Comparison of ENCODE assay signal across 9 mouse cellular contexts in the genomic region with DNA sequence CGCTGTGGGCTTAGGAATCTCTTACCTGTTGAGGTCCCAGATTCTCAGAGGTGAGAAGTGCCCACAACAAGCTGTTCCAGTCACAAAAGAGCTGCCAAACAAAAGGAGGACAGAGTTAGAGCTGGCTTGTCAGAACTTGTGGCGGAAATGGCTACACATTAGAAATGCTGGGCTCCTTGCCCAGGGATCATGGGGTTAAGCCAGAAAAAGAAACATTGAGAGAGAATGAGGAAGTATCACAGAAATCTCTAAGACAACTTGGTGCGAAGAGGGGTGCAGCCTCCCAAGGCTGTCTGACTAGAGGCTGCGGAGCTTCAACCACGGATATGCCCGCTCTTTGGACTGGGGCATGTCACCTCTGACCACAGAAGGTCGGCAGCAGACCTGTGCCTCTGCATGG. TPM values are rescaled to one million over a fixed set of nuclear protein-coding genes. Genes with fewer than 3 reads are reported as not detected.
DNase-seq lines count a peak whose midpoint lies in the region; ATAC-seq and TF ChIP-seq lines count a peak whose summit lies in the region.
"Had no signal": no experiment of that assay in that cellular context is flagged by ENCODE, and none has a peak within 500 bp of the region (broad histone marks: within the 10 kb centered on the region; RNA-seq: fewer than 3 reads in every experiment).

No protein-coding gene starts in this region.

- no peaks in the 10 kb centered on the region for H3K9me3 ChIP-seq in kidney, embryonic 14.5 days (ENCODE audit: control insufficient read depth, low read length)
- H3K9me3 ChIP-seq in hindbrain, embryonic 14.5 days (ENCODE audit: control insufficient read depth, low read length), result no peaks in the 10 kb centered on the region
- H3K9me3 ChIP-seq: midbrain, embryonic 12.5 days had no signal

- no peak for ATAC-seq in kidney, embryonic 14.5 days (ENCODE audit: low FRiP score, low TSS enrichment)
- no peak for ATAC-seq in hindbrain, embryonic 14.5 days (ENCODE audit: low FRiP score)
- ATAC-seq in CD4-positive, CD25-positive, alpha-beta regulatory T cell, adult 4 months, result no peak

- no peak for TF ChIP-seq CTCF in bone marrow, adult 2 months (IDR thresholded peaks at IDR 0.05; ENCODE audit: control insufficient read depth, insufficient read depth, low read length)

- H3K27ac ChIP-seq in kidney, embryonic 14.5 days (ENCODE audit: low read depth, low read length), result no peak overlapping the region
- peak overlapping the region; percentile 35; the same call in 1 of the 2 replicates for H3K27ac ChIP-seq in bone marrow, adult 2 months (ENCODE audit: control insufficient read depth, insufficient read depth, low read depth, low read length, poor library complexity)
- H3K27ac ChIP-seq in hindbrain, embryonic 14.5 days, result no peak overlapping the region
- H3K27ac ChIP-seq: midbrain, embryonic 12.5 days had no signal

- no peak overlapping the region for H3K4me3 ChIP-seq in kidney, embryonic 14.5 days (ENCODE audit: low read length)
- H3K4me3 ChIP-seq in bone marrow, adult 2 months (replicated peaks; ENCODE audit: control insufficient read depth, low read depth, low read length), result peak overlapping the region; percentile 4
- H3K4me3 ChIP-seq in hindbrain, embryonic 14.5 days (replicated peaks; ENCODE audit: low read length), result no peak overlapping the region
- H3K4me3 ChIP-seq: midbrain, embryonic 12.5 days had no signal

- no peaks in the 10 kb centered on the region for H3K27me3 ChIP-seq in kidney, embryonic 14.5 days (ENCODE audit: control insufficient read depth, insufficient read depth, low read length)
- H3K27me3 ChIP-seq in hindbrain, embryonic 14.5 days (ENCODE audit: control insufficient read depth, insufficient read depth, low read length), result peaks cover 24% of the 10 kb centered on the region; the same call in 1 of the 2 replicates

- WGBS in kidney, embryonic 14.5 days, result 75% methylated on average over 7 of the region's 7 CpGs
- WGBS in bone marrow, adult 2 months, result 10% methylated on average over 7 of the region's 7 CpGs
- WGBS in hindbrain, embryonic 14.5 days, result 88% methylated on average over 7 of the region's 7 CpGs

- peak; percentile 71 for DNase-seq in kidney, adult 11 months
- peak; percentile 69 to 78 for DNase-seq in kidney, adult 8-10 months
- peak; percentile 6 to 23 for DNase-seq in natural killer cell, adult 2 months (ENCODE audit: low spot score in 2 of 2)
- DNase-seq in hindbrain, embryonic 14.5 days (ENCODE audit: low spot score), result no peak
- no peak for DNase-seq in spleen, postnatal 14 days (ENCODE audit: low spot score in 2 of 2)

- H3K36me3 ChIP-seq in kidney, embryonic 14.5 days (ENCODE audit: control insufficient read depth, insufficient read depth, low read length), result no peaks in the 10 kb centered on the region
- 0 out of 2 replicates have a peak, but pooled peaks cover 3% of the 10 kb centered on the region for H3K36me3 ChIP-seq in hindbrain, embryonic 14.5 days (replicated peaks; ENCODE audit: control insufficient read depth, insufficient read depth)
- H3K36me3 ChIP-seq: midbrain, embryonic 12.5 days had no signal

- H3K9ac ChIP-seq in kidney, embryonic 14.5 days (ENCODE audit: low read depth, low read length), result no peak overlapping the region
- no peak overlapping the region for H3K9ac ChIP-seq in hindbrain, embryonic 14.5 days
- H3K9ac ChIP-seq: midbrain, embryonic 12.5 days had no signal

- 0 out of 2 replicates have a peak, but pooled peaks have one; percentile 18 for TF ChIP-seq POLR2A in bone marrow, adult 2 months (IDR thresholded peaks at IDR 0.05; ENCODE audit: borderline replicate concordance, control insufficient read depth, low read depth, low read length)

- H3K4me1 ChIP-seq in kidney, embryonic 14.5 days (ENCODE audit: control insufficient read depth, insufficient read depth, low read length), result 0 out of 2 replicates have a peak, but pooled peaks cover 2% of the 10 kb centered on the region
- no peaks in the 10 kb centered on the region; the same call in 1 of the 2 replicates for H3K4me1 ChIP-seq in bone marrow, adult 2 months (ENCODE audit: control insufficient read depth, insufficient read depth, low read length)
- H3K4me1 ChIP-seq in hindbrain, embryonic 14.5 days (replicated peaks; ENCODE audit: control insufficient read depth, insufficient read depth, low read length), result no peaks in the 10 kb centered on the region; the same call in 1 of the 2 replicates

- H3K4me2 ChIP-seq in kidney, embryonic 14.5 days (replicated peaks; ENCODE audit: low read depth, low read length), result no peak overlapping the region
- H3K4me2 ChIP-seq in hindbrain, embryonic 14.5 days (replicated peaks), result no peak overlapping the region
- H3K4me2 ChIP-seq: midbrain, embryonic 12.5 days had no signal

RNA-seq across cellular contexts. Expression of gene Gm17018, which starts 31.3 kb away (rescaled TPM):
- polyA plus RNA-seq in kidney, embryonic 14.5 days (2014; fragmentation: Nextera tagmentation; extraction: Ambion mirVana), result 51.4 and 61.6 TPM in 2 replicates
- 16.1 and 32.6 TPM in 2 replicates for polyA plus RNA-seq in bone marrow, adult 2 months (2011; ENCODE audit: insufficient read depth, insufficient read length, low replicate concordance, missing spikeins)
- 75.5 and 87.4 TPM in 2 replicates for polyA plus RNA-seq in hindbrain, embryonic 14.5 days (2014; fragmentation: Nextera tagmentation; extraction: Ambion mirVana)
- polyA plus RNA-seq in CD4-positive, CD25-positive, alpha-beta regulatory T cell, adult 4 months (2017; shearing (Covaris generic)), result 10 to 100 TPM; 56.4 to 76.1 TPM

RNA-seq across cellular contexts. Expression of gene Poll, which starts 31.4 kb away (rescaled TPM):
- 13.9 and 20.6 TPM in 2 replicates for polyA plus RNA-seq in kidney, embryonic 14.5 days (2014; fragmentation: Nextera tagmentation; extraction: Ambion mirVana)
- polyA plus RNA-seq in bone marrow, adult 2 months (2011; ENCODE audit: insufficient read depth, insufficient read length, low replicate concordance, missing spikeins), result 2.1 and 5.2 TPM in 2 replicates
- 9.7 and 12.3 TPM in 2 replicates for polyA plus RNA-seq in hindbrain, embryonic 14.5 days (2014; fragmentation: Nextera tagmentation; extraction: Ambion mirVana)
- 10 to 100 TPM; 21.7 to 37.7 TPM for polyA plus RNA-seq in CD4-positive, CD25-positive, alpha-beta regulatory T cell, adult 4 months (2017; shearing (Covaris generic))

Comparison
In these comparisons a context has a peak if more than half of its experiments do, and no peak if none do; other contexts are left out.
1. DNase-seq: peak in kidney, adult 11 months (single experiment), kidney, adult 8-10 months (2 of 2) and natural killer cell, adult 2 months (2 of 2); none in hindbrain, embryonic 14.5 days (single experiment) and spleen, postnatal 14 days (0 of 2).